Mouse (Mus musculus) small intestine, adult 2 months (tissue): ENCODE results near the gene 2010111I01Rik.

Source experiments
- CTCF ChIP-seq: fragments of 200-500 bp; IDR thresholded peaks from 2 replicates; pipeline ENCODE4 v1.5.1; 2012; ENCODE audit warnings: low read depth, mild to moderate bottlenecking, control low read depth, inconsistent platforms, low read length, moderate library complexity, mixed read lengths; ENCODE audit not compliant: insufficient replicate concordance, insufficient read length; ENCODE audit errors: extremely low read depth
- POLR2A ChIP-seq: fragments of 200-500 bp; IDR thresholded peaks from 2 replicates; pipeline ENCODE4 v1.6.1; 2012; ENCODE audit warnings: low read depth, mild to moderate bottlenecking, control low read depth, inconsistent platforms, low read length, moderate library complexity

DNA sequence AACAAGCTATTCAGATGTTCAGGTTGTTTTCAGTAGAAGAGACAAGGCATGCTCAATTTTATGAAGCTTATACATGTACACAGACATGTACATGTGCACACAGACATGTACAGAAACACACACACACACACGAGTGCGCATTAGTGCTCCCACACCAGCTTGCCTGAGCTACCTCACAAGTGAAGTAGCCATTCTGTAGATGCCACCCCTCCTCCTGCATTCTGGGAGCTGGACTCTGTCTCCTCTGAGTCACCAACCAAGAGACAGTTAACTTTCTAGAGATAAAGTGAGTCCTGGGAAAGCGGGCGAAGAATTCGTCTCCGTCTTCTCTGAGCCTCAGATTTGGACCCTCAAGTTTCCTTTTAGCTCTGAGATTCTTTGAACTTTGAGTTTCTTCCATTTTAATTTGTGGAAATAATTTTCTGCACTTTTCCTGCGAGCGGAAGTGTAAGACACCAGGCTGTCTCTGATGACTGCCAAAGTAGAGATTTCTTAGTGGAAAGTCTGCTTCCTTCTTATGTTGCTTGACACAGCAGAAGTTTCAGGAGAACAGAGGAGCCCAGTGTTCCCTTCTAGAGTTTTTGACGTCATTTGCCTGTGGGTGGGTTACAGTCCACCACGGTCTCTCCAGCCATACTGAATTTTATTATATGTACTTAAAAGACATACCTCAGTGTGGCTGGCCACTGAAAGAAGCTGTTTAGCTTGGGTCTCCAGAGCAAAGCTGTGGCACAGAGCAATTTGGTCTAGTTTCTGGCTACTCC lies 175.0 kb downstream of the 2010111I01Rik start:
- no peak for TF ChIP-seq CTCF
- TF ChIP-seq POLR2A = no peak
